Mouse (Mus musculus): Measurements from ENCODE around the gene Camk1g. TPM values are rescaled to one million over a fixed set of nuclear protein-coding genes. Genes with fewer than 3 reads are reported as not detected.

The Camk1g gene
- polyA plus RNA-seq, 1 experiment from 2014 or later: not detected

DNA sequence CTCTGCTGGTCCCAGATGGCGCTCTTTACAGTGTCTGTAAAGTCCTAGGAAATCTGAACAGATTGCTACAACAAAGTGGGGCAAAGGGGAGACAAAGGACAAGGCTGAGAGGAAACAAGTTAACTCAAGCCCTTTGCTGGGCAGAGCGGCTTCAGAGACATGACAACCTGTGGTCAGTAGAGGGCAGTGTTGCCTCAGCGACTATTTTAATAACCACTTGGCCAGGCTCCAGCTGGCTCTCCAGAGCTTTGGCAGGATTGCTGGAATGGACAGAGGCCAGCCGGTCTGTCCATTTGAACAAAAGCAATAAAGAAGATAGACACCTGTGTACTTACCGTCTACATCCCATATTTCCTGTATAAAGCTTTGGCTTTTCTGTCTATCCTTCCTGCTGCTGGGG lies 16.0 kb upstream of the Camk1g start:
- 10% methylated on average over 5 of the region's 5 CpGs for WGBS (ENCODE audit: missing documents)
- Histone ChIP-seq H3K4me3 (ENCODE audit: inconsistent target) (no peak overlapping the region), H3K36me3 (ENCODE audit: inconsistent target) (no peaks in the 10 kb centered on the region), H3K79me2 (ENCODE audit: inconsistent target) (no peaks in the 10 kb centered on the region), H3K27ac (no peak overlapping the region)

DNA sequence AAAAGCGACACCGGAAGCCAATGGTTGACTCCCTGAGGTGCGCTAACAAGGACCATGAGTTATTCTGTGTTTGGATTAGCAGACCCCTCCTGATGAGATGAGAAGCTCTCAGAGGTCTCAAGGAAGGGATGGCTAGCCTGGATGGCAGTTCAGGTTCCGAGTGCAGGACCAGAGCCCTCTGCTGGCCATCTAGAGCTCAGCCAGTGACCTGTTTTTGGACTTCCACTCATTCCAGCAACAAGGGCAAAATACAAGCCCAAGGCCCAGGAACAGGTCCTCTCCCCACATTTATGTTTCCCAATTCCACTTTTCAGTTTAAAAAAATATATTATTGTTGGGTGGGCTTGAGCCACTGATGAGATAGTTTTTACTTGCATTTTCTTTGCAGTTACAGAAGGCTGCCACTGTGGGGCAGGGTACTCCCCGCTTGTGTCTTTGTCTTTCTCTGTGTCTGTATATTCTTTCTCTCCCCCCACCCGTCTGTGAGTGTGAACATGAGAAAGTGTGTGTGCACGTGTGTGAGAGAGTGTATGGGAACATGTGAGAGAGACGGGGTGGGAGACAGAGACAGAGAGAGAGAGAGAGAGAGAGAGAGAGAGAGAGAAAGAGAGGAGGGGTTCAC lies 12.9 kb upstream of the Camk1g start:
- no peaks in the 10 kb centered on the region for H3K79me2 ChIP-seq (ENCODE audit: inconsistent target)
- WGBS (ENCODE audit: missing documents): 5% methylated on average over 8 of the region's 8 CpGs
- no peak overlapping the region for H3K4me3 ChIP-seq (ENCODE audit: inconsistent target)
- no peaks in the 10 kb centered on the region for H3K36me3 ChIP-seq (ENCODE audit: inconsistent target)
- H3K27ac ChIP-seq: no peak overlapping the region

DNA sequence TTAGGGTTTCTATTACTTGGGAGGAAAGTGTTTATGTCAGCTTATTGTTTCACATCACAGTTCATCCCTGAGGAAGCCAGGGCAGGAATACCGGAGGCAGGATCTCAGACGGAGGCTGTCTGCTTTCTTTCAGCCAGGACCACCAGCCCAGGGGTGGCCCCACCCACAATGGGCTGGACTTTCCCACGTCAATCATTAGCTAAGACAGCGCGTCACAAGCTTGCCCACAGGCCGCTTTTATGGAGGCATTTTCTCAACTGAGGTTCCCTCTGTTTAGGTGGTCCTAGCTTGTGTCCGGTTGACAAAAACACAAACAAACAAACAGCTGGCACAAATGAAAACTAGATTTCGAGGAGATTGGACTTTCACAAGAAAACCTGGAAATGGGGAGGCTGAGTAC lies 12.3 kb upstream of the Camk1g start:
- Histone ChIP-seq H3K36me3 (ENCODE audit: inconsistent target) (no peaks in the 10 kb centered on the region), H3K79me2 (ENCODE audit: inconsistent target) (no peaks in the 10 kb centered on the region), H3K27ac (no peak overlapping the region), H3K4me3 (ENCODE audit: inconsistent target) (no peak overlapping the region)
- 19% methylated on average over 8 of the region's 8 CpGs for WGBS (ENCODE audit: missing documents)

DNA sequence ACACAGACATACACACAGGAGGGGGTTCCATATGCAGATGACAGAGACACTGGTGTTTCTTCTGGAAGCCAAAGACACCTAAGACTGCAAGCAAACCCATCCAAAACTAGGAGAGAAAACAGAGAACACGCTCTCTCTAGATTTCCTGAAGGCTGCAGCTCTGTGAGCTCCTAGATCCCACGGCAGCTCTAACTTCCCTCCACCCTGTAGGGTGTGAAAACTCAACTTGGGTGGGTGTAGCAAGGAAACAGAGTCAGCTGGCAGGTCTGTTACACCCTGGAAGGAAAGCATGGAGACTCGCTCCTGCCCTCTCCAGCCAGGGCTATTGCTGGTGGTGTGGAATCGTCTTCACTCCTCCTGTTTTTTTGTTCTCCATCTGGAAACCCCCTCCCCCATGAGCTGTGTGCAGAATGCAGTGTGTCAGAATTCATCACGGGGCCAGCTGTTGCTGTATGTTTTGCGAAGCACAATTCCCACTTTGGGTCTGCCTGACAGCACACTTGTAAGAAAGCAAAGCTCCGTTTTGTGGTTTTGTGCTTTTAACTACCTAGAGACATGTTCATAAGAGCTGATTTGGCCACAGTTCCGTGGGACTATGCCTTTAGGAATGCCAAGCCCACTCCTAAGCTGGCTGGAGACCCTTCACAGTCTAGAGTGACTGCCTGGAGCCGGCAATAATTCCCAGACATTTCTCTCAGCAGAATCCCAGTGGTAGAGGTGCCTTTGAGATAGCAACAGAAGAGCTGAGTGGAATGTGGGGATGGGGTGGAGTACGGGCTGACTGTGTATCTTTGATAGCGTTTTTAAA lies 11.7 kb upstream of the Camk1g start:
- H3K79me2 ChIP-seq (ENCODE audit: inconsistent target): no peaks in the 10 kb centered on the region
- H3K36me3 ChIP-seq (ENCODE audit: inconsistent target): no peaks in the 10 kb centered on the region
- 55% methylated on average over 11 of the region's 11 CpGs for WGBS (ENCODE audit: missing documents)
- H3K4me3 ChIP-seq (ENCODE audit: inconsistent target): no peak overlapping the region
- H3K27ac ChIP-seq: no peak overlapping the region

DNA sequence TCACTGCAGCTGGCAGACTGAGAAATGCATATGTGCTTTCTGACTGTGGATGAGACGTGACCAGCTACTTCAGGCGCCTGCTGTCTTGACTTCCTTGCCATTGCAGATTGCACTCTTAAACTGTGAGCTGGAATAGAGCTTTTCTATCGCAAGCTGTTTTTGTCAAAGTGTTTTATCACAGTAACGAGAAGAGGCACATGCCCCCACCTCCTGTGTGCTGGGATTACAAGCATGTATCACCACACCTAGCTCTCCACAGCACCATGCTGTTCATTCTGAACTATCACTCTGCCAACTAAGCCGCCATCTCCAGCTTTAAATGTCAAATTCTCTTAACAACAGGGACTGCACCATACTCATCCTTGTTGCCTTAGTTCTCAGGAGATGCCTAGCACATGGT lies 10.8 kb upstream of the Camk1g start:
- no peak overlapping the region for H3K27ac ChIP-seq
- 91% methylated on average over 5 of the region's 5 CpGs for WGBS (ENCODE audit: missing documents)
- H3K36me3 ChIP-seq (ENCODE audit: inconsistent target): no peaks in the 10 kb centered on the region
- H3K79me2 ChIP-seq (ENCODE audit: inconsistent target): no peaks in the 10 kb centered on the region
- no peak overlapping the region for H3K4me3 ChIP-seq (ENCODE audit: inconsistent target)

DNA sequence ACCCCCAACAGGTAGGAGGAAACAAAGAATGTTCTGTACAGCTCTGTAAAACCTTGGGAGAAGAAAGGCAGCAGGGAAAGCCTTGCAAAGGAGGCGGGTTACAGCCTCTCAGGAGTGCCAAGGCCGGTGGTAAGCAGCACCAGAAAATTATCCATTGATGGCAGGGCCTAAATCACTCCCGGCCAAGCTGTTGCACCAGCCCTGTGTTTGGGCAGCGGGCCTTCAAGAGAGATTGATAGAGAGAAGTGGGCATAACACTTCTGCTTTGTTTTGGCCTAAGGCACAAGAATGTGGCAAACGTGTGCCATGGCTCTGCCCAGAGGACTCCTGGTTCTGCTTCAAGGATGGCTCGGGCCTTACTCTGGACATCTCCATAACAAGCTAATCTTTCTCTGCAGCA lies 9.5 kb upstream of the Camk1g start:
- Histone ChIP-seq H3K79me2 (ENCODE audit: inconsistent target) (no peaks in the 10 kb centered on the region), H3K4me3 (ENCODE audit: inconsistent target) (no peak overlapping the region), H3K36me3 (ENCODE audit: inconsistent target) (no peaks in the 10 kb centered on the region), H3K27ac (no peak overlapping the region)
- 82% methylated on average over 6 of the region's 6 CpGs for WGBS (ENCODE audit: missing documents)

DNA sequence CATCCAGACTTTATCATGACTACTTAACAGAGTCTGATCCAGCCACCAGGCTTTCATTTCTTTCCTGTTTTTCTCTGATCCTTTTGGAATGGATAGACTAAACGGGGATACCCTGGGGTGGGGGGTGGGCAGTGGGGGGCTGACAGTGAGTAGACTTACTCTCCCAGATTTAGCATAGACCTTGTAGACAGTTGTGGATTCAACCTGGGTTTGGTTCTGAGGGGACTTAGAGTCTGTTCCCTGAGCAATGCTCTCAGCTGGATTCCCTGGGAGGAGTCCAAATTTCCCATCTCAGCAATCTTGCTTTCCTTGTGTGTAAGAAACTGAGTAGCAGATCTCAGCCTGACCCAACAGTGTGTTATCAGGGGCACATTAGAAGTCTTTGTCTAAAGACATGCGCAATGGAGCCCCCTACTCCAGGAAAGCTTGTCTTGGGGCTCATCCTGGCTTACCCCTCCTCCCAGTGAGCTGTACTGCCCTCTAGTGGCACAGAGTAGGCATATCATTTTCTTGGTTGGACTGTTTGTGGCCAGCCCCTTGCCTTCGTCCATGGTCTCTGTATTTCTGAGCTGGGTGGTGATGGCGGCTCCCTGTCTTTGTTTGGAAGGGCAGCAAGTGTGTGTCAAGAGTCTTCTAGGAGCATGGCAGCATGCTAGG lies 6.5 kb upstream of the Camk1g start:
- Histone ChIP-seq H3K79me2 (ENCODE audit: inconsistent target) (no peaks in the 10 kb centered on the region), H3K27ac (no peak overlapping the region), H3K36me3 (ENCODE audit: inconsistent target) (no peaks in the 10 kb centered on the region), H3K4me3 (ENCODE audit: inconsistent target) (no peak overlapping the region)
- 78% methylated on average over 4 of the region's 4 CpGs for WGBS (ENCODE audit: missing documents)

DNA sequence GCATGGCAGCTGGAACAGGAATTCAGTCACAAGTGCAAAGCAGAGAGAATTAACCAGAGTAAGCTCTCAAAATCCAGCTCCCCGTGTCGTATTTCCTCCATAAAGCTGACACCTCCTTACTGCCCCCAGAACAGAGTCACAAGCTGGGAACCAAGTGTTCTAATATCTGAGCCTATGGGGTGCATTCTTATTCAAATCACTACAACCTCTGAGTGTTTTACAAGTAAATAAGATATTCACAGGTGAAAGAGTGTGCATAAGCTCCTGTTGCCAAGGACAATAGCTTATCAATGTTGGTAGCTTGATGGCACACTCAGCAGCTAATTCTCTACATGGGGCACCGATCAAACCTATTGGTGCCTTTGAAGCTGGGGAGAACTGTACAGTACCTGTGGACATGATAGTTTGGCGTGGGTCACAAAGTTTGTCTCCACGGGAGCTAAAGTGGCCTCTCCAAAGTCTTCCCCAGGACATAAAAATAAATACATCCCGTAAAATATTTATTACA lies 3.9 kb upstream of the Camk1g start:
- Histone ChIP-seq H3K79me2 (ENCODE audit: inconsistent target) (no peaks in the 10 kb centered on the region), H3K27ac (no peak overlapping the region), H3K36me3 (ENCODE audit: inconsistent target) (no peaks in the 10 kb centered on the region), H3K4me3 (ENCODE audit: inconsistent target) (no peak overlapping the region)
- WGBS (ENCODE audit: missing documents): 96% methylated on average over 6 of the region's 6 CpGs

DNA sequence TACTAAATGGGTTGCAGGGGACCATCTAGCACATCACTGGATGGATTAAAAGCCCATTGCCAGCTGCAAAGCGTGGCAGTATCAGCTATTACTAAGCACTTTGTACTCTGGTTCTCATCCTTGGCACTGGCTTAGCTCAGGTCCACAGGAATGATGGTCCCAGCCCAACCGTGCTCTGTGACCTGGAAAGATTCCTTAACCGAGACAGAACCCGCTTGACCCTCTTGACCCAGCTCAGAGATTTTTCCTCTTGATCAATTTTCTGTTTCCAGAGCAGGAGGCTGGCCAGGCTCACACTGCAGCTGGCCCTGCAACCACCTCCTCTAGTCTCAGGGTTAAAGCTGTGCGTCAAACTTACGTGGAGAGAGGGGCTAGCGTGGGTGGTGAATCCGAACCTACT lies 1.0 kb downstream of the Camk1g start:
- no peak overlapping the region for H3K4me3 ChIP-seq (ENCODE audit: inconsistent target)
- no peak overlapping the region for H3K27ac ChIP-seq
- H3K79me2 ChIP-seq (ENCODE audit: inconsistent target): no peaks in the 10 kb centered on the region
- WGBS (ENCODE audit: missing documents): 93% methylated on average over 8 of the region's 8 CpGs
- H3K36me3 ChIP-seq (ENCODE audit: inconsistent target): no peaks in the 10 kb centered on the region

DNA sequence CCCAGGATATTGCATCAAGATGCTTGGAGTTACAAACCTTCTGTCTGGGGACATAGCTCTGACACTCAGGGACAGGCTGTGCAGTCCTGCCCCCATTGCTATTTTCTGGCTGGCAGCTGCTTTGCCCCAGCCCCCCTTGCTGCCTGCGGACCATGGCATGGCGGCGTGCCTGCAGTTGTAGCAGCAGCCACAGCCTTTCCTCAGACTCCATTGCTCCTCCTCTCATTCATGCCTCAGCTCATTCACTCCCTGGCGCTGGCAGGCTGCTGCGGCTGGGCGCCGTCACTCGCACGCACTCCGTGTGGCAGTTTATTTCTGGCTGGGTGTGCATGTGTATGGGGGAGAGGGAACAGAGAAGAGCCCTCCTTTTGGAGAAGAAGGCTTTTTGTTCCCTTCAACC lies 2.0 kb downstream of the Camk1g start:
- Histone ChIP-seq H3K79me2 (ENCODE audit: inconsistent target) (no peaks in the 10 kb centered on the region), H3K4me3 (ENCODE audit: inconsistent target) (no peak overlapping the region), H3K27ac (no peak overlapping the region), H3K36me3 (ENCODE audit: inconsistent target) (no peaks in the 10 kb centered on the region)
- 64% methylated on average over 10 of the region's 10 CpGs for WGBS (ENCODE audit: missing documents)

DNA sequence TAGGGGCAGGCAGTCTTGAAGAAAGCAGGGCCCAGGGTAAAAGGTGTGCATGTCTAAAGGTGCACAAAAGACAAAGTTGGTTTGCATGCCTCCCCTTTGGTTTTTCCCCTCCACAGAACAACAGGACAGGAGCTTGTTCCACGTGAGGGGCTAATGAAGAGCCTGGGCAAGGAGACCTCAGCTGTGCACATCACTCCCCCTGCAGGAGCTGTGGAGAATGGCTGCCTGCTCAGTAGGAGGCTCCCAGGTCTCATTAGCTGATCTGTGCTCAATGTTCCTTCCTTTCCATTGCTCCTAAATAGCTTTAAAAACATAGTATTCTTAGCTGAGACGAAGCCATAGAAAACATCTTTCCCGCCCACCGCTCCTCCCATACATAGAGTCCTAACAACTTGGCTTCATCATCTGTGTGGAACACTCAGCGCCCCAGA lies 6.3 kb downstream of the Camk1g start:
- WGBS (ENCODE audit: missing documents): 64% methylated on average over 5 of the region's 5 CpGs
- H3K36me3 ChIP-seq (ENCODE audit: inconsistent target): no peaks in the 10 kb centered on the region
- H3K27ac ChIP-seq: no peak overlapping the region
- no peaks in the 10 kb centered on the region for H3K79me2 ChIP-seq (ENCODE audit: inconsistent target)
- H3K4me3 ChIP-seq (ENCODE audit: inconsistent target): no peak overlapping the region

DNA sequence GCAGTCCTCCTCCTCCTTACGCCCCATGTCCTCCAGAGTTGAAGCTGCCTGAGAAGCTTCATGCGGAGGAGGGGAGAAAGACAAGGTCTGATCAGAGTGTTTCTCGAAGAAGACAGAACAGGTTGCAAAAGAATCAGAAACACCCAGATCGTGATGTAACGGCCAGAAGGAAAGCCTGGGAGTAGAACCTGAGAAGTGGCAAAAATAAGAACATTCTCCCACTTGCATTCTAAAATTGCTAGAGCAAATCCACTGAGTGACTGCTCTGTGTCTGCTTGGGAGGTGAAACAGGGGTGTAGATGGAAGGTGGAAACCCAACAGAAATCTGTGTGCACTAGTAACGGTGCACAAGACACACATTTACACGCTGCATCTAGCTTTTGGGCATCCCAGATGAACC lies 8.0 kb downstream of the Camk1g start:
- 86% methylated on average over 7 of the region's 7 CpGs for WGBS (ENCODE audit: missing documents)
- no peaks in the 10 kb centered on the region for H3K79me2 ChIP-seq (ENCODE audit: inconsistent target)
- H3K36me3 ChIP-seq (ENCODE audit: inconsistent target): no peaks in the 10 kb centered on the region
- no peak overlapping the region for H3K4me3 ChIP-seq (ENCODE audit: inconsistent target)
- no peak overlapping the region for H3K27ac ChIP-seq

DNA sequence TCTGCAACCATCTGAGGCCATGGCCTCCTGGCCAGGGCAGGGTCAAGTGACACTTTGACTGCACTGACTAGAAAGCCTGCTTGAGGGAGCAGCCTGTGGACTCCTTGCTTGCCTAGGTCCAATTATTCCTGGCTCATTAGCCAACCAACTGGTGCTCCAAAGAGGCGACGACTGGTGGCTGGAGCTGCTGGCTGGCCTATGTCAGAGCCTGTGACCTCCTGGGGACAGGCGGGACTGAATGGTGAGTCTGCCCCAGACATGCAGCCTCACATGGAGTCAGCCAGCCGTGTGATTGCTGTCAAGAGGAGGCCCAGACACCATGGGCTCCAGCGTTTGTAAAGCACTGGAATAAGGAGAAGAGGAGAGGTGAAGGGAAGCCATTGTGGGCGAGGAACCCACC lies 8.9 kb downstream of the Camk1g start:
- Histone ChIP-seq H3K79me2 (ENCODE audit: inconsistent target) (no peaks in the 10 kb centered on the region), H3K36me3 (ENCODE audit: inconsistent target) (no peaks in the 10 kb centered on the region), H3K4me3 (ENCODE audit: inconsistent target) (no peak overlapping the region), H3K27ac (no peak overlapping the region)
- 73% methylated on average over 5 of the region's 6 CpGs for WGBS (ENCODE audit: missing documents)

DNA sequence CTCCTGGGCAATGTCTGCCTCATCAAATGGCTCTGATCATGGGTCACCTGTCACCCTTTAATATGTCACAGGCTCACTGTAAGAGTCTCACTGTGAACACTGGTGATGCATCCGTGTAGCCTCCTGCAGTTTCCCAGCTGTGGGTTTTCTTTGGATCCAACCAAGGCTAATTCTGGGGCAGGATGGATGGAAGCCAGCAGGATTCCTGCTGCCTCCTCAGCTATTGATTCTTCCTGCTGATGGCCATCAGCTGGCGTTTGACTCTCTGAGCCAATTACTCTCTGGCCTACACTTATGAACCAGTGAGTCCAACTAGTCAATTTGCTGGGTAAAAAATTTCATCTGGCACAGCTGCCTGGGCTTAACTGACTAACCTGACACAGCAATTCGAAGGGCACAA lies 10.9 kb downstream of the Camk1g start:
- Histone ChIP-seq H3K27ac (no peak overlapping the region), H3K4me3 (ENCODE audit: inconsistent target) (no peak overlapping the region), H3K36me3 (ENCODE audit: inconsistent target) (no peaks in the 10 kb centered on the region), H3K79me2 (ENCODE audit: inconsistent target) (no peaks in the 10 kb centered on the region)
- 87% methylated on average over 3 of the region's 3 CpGs for WGBS (ENCODE audit: missing documents)

DNA sequence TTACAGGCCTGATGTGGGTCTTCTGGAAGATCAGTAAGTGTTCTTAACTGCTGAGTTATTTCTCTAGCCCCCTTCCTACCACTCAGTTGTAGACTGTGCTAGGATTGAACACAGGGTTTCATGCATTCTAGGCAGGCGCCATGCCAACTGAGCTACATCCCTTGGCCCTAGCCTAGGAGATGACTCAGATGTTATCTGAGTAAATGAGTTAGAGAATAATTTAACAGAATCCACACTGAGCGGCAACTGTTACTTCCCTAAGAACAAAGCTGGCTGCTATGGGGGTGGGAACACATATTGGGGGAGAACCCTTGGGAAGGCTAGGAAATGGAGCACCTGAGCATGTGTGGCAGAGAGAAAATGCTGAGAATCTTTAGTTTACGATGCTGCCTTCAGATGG lies 18.5 kb downstream of the Camk1g start:
- Histone ChIP-seq H3K36me3 (ENCODE audit: inconsistent target) (no peaks in the 10 kb centered on the region), H3K27ac (no peak overlapping the region), H3K4me3 (ENCODE audit: inconsistent target) (no peak overlapping the region), H3K79me2 (ENCODE audit: inconsistent target) (no peaks in the 10 kb centered on the region)
- 89% methylated on average over 3 of the region's 3 CpGs for WGBS (ENCODE audit: missing documents)
